8 mouse cellular contexts compared by ENCODE assay signal in genomic region chr11:96849681-96850467, GRCm38 (mm10). TPM values are rescaled to one million over a fixed set of nuclear protein-coding genes. Genes with fewer than 3 reads are reported as not detected.
DNase-seq lines count a peak whose midpoint lies in the region; ATAC-seq and TF ChIP-seq lines count a peak whose summit lies in the region.

Gene Copz2 (plus strand): TSS chr11:96849870.

- no peak for DNase-seq in ES-E14 (ENCODE audit: low read depth, low spot score)
- DNase-seq in adrenal gland, postnatal 36 days = peak; percentile 72 to 84
- peak; percentile 69 for DNase-seq in gastrocnemius, postnatal 10 days
- no peak for DNase-seq in liver, embryonic 13.5 days
- no peak for DNase-seq in layer of hippocampus, postnatal 25 days (ENCODE audit: extremely low spot score in 1 of 2, low spot score in 1 of 2)
- no peak for DNase-seq in right cerebral cortex, adult 2 months (ENCODE audit: low spot score in 2 of 2)

- no peak within 1 kb of the TSS for H3K27ac ChIP-seq in ES-E14 (ENCODE audit: insufficient read depth, low read depth, low read length, poor library complexity, severe bottlenecking)
- no peak within 1 kb of the TSS for H3K27ac ChIP-seq in hindbrain, embryonic 15.5 days (replicated peaks)
- H3K27ac ChIP-seq in liver, embryonic 13.5 days = no peak within 1 kb of the TSS
- no peak within 1 kb of the TSS for H3K27ac ChIP-seq in neural tube, embryonic 12.5 days

- in situ Hi-C loops in ES-E14 (cut with MboI; ENCODE audit: low sequenced_read_pairs in 2 of 2, unreplicated experiment in 2 of 2) = loop anchor here (25.0 kb wide), 2 partner anchors 288 to 563 kb away; partner anchors contain the start of genes Hoxb6 (in 1 of the 2), Hoxb7 (in 1 of the 2) and Hoxb8 (in 1 of the 2)

- H3K9ac ChIP-seq in ES-E14 (ENCODE audit: insufficient read depth, low read depth, low read length, poor library complexity, severe bottlenecking) = peak within 1 kb of the TSS; percentile 49
- peak within 1 kb of the TSS; percentile 32; the same call in 1 of the 2 replicates for H3K9ac ChIP-seq in hindbrain, embryonic 15.5 days
- H3K9ac ChIP-seq in liver, embryonic 13.5 days = peak within 1 kb of the TSS; percentile 61
- H3K9ac ChIP-seq in neural tube, embryonic 12.5 days = peak within 1 kb of the TSS; percentile 61

- peak within 1 kb of the TSS; percentile 71 for H3K4me2 ChIP-seq in hindbrain, embryonic 15.5 days
- peak within 1 kb of the TSS; percentile 71 for H3K4me2 ChIP-seq in liver, embryonic 13.5 days
- peak within 1 kb of the TSS; percentile 95 for H3K4me2 ChIP-seq in neural tube, embryonic 12.5 days (replicated peaks)

- H3K9me3 ChIP-seq in ES-E14 (ENCODE audit: control insufficient read depth, insufficient read depth, low read depth, low read length) = no peaks in the 10 kb centered on the region
- no peaks in the 10 kb centered on the region for H3K9me3 ChIP-seq in hindbrain, embryonic 15.5 days
- no peaks in the 10 kb centered on the region for H3K9me3 ChIP-seq in liver, embryonic 13.5 days (replicated peaks)
- H3K9me3 ChIP-seq in neural tube, embryonic 12.5 days = no peaks in the 10 kb centered on the region

- H3K36me3 ChIP-seq in ES-E14 (ENCODE audit: control insufficient read depth, insufficient read depth, low read length, poor library complexity, severe bottlenecking) = no peaks in the 10 kb centered on the region
- H3K36me3 ChIP-seq in hindbrain, embryonic 15.5 days = no peaks in the 10 kb centered on the region
- H3K36me3 ChIP-seq in liver, embryonic 13.5 days = no peaks in the 10 kb centered on the region
- no peaks in the 10 kb centered on the region for H3K36me3 ChIP-seq in neural tube, embryonic 12.5 days

- H3K27me3 ChIP-seq in hindbrain, embryonic 15.5 days = peaks cover 13% of the 10 kb centered on the region
- H3K27me3 ChIP-seq in liver, embryonic 13.5 days = peaks cover 28% of the 10 kb centered on the region
- H3K27me3 ChIP-seq in neural tube, embryonic 12.5 days (replicated peaks) = peaks cover 4% of the 10 kb centered on the region; the same call in 1 of the 2 replicates

- 3% methylated on average over 56 of the region's 60 CpGs for WGBS in hindbrain, embryonic 15.5 days
- 1% methylated on average over 53 of the region's 60 CpGs for WGBS in liver, embryonic 13.5 days (ENCODE audit: insufficient replicate concordance)
- 2% methylated on average over 58 of the region's 60 CpGs for WGBS in neural tube, embryonic 12.5 days

- H3K4me3 ChIP-seq in ES-E14 (ENCODE audit: insufficient read depth in 1 of 2, low read depth in 1 of 2, low read length in 2 of 2, poor library complexity in 1 of 2, severe bottlenecking in 1 of 2) = peak within 1 kb of the TSS; percentile 62 to 69
- peak within 1 kb of the TSS; percentile 38 for H3K4me3 ChIP-seq in hindbrain, embryonic 15.5 days
- peak within 1 kb of the TSS; percentile 63 for H3K4me3 ChIP-seq in liver, embryonic 13.5 days (replicated peaks)
- peak within 1 kb of the TSS; percentile 53 for H3K4me3 ChIP-seq in neural tube, embryonic 12.5 days

- peaks cover 0 to 8% of the 10 kb centered on the region in 2 experiments; a peak in 1 of 4 replicates for H3K4me1 ChIP-seq in ES-E14 (ENCODE audit: control insufficient read depth in 2 of 2, insufficient read depth in 2 of 2, low read length in 2 of 2, poor library complexity in 1 of 2)
- peaks cover 11% of the 10 kb centered on the region for H3K4me1 ChIP-seq in hindbrain, embryonic 15.5 days (replicated peaks)
- peaks cover 15% of the 10 kb centered on the region for H3K4me1 ChIP-seq in liver, embryonic 13.5 days (replicated peaks)
- H3K4me1 ChIP-seq in neural tube, embryonic 12.5 days = peaks cover 10% of the 10 kb centered on the region

- ATAC-seq in hindbrain, embryonic 15.5 days (ENCODE audit: low FRiP score, low read depth) = no peak
- ATAC-seq in liver, embryonic 13.5 days (ENCODE audit: low read depth) = peak; percentile 58; the same call in 1 of the 2 replicates
- ATAC-seq in neural tube, embryonic 12.5 days (ENCODE audit: low FRiP score, low read depth) = no peak; the same call in 1 of the 2 replicates

TF ChIP-seq in ES-E14, 5 proteins besides CTCF, POLR2A, EP300 and RAD21:
- no peak for TF ChIP-seq MAFK (IDR thresholded peaks at IDR 0.05; ENCODE audit: insufficient read depth, low read depth, low read length)
- no peak for TF ChIP-seq HCFC1 (IDR thresholded peaks at IDR 0.05; ENCODE audit: borderline replicate concordance, insufficient read depth, low read length)
- no peak for TF ChIP-seq ZNF384 (IDR thresholded peaks at IDR 0.05; ENCODE audit: low read depth, low read length)
- no peak for TF ChIP-seq ZC3H11A (IDR thresholded peaks at IDR 0.05; ENCODE audit: borderline replicate concordance, low read depth, low read length)
- TF ChIP-seq CHD2 (IDR thresholded peaks at IDR 0.05; ENCODE audit: low read depth, low read length) = no peak

RNA-seq across cellular contexts. Expression of gene Copz2, which starts in this region (rescaled TPM):
- 2.5 and 5.5 TPM in 2 replicates for total RNA-seq in ES-E14 (2012; rRNA removed)
- 10 to 100 TPM; 57.4 to 63.3 TPM for total RNA-seq in adrenal gland, postnatal 36 days (2021)
- 10 to 100 TPM; 47.2 to 55.1 TPM for total RNA-seq in gastrocnemius, postnatal 10 days (2021)
- 21.9 and 25.9 TPM in 2 replicates for polyA plus RNA-seq in hindbrain, embryonic 15.5 days (2015; fragmentation: Nextera tagmentation; extraction: Ambion mirVana)
- polyA plus RNA-seq in liver, embryonic 13.5 days (2015; fragmentation: Nextera tagmentation; extraction: Ambion mirVana) = 19.7 and 20.0 TPM in 2 replicates
- 41.4 and 46.9 TPM in 2 replicates for polyA plus RNA-seq in neural tube, embryonic 12.5 days (2016; fragmentation: Nextera tagmentation; extraction: Ambion mirVana)
- total RNA-seq in layer of hippocampus, postnatal 25 days (2021) = 1 to 10 TPM; 6.5 to 6.8 TPM

Comparison
In these comparisons a context has a peak if more than half of its experiments do, and no peak if none do; other contexts are left out.
1. DNase-seq: peak in adrenal gland, postnatal 36 days (2 of 2) and gastrocnemius, postnatal 10 days (single experiment); none in ES-E14 (single experiment), liver, embryonic 13.5 days (single experiment), layer of hippocampus, postnatal 25 days (0 of 2) and right cerebral cortex, adult 2 months (0 of 2).
2. Peak in every context shown above with its lines, with median percentiles within 50 percentile points of each other: H3K4me3 ChIP-seq, H3K9ac ChIP-seq and H3K4me2 ChIP-seq.